Mouse (Mus musculus) forebrain, postnatal 0 days (tissue): ENCODE measurements at regions not wholly inside any gene's neighbourhood (a gene's known extent, or its start where the extent isn't known, plus 50 kb on each side); places are given as distances from the start of the nearest gene placed in this dataset.

ENCODE experiments used
- ATAC-seq: fragments of 200-750 bp; cut with Nextera tagmentation; 2 replicates; pipeline ENCODE4 v1.8.0; 2017; ENCODE audit warnings: mild to moderate bottlenecking, moderate library complexity
- DNase-seq: peaks from one replicate; pipeline ENCODE4 v3.0.0-alpha.2; 2015
- H3K27ac ChIP-seq: fragments of 300-500 bp; sonication (generic); 2 replicates; pipeline ENCODE4 v1.5.1; 2014; ENCODE audit warnings: low read depth, mild to moderate bottlenecking, antibody characterized with exemption, low read length, moderate library complexity, mixed read lengths
- H3K27me3 ChIP-seq: fragments of 300-500 bp; sonication (generic); 2 replicates; pipeline ENCODE4 v1.6.1; 2014; ENCODE audit warnings: mild to moderate bottlenecking, low read length, mixed read lengths; ENCODE audit not compliant: insufficient read depth
- H3K36me3 ChIP-seq: fragments of 300-500 bp; sonication (generic); 2 replicates; pipeline ENCODE4 v1.6.1; 2014; ENCODE audit warnings: mild to moderate bottlenecking, moderate library complexity; ENCODE audit not compliant: insufficient read depth
- H3K4me1 ChIP-seq: fragments of 300-500 bp; sonication (generic); 2 replicates; pipeline ENCODE4 v1.6.1; 2014; ENCODE audit warnings: antibody characterized with exemption; ENCODE audit not compliant: insufficient read depth
- H3K4me2 ChIP-seq: fragments of 300-500 bp; sonication (generic); 2 replicates; pipeline ENCODE4 v1.6.1; 2014; ENCODE audit warnings: low read depth, mild to moderate bottlenecking, moderate library complexity
- H3K4me3 ChIP-seq: fragments of 300-500 bp; sonication (generic); 2 replicates; pipeline ENCODE4 v1.5.1; 2014; ENCODE audit warnings: low read depth, low read length, mixed read lengths
- H3K9ac ChIP-seq: fragments of 300-500 bp; sonication (generic); 2 replicates; pipeline ENCODE4 v1.6.1; 2014; ENCODE audit warnings: mild to moderate bottlenecking
- H3K9me3 ChIP-seq: fragments of 300-500 bp; sonication (generic); 2 replicates; pipeline ENCODE4 v1.6.1; 2016; ENCODE audit warnings: low read length
- CTCF ChIP-seq: sonication (generic); IDR thresholded peaks from 2 replicates; pipeline ENCODE4 v1.5.1; 2016; ENCODE audit warnings: antibody characterized with exemption, control low read depth, low read depth
- WGBS: fragments of 180-500 bp; shearing (Covaris S2); extraction: QIAGEN DNeasy Blood & Tissue Kit; methylation state at CpG from one replicate; pipeline ENCODE4 v1.1.7; 2014; 5-methylcytosine and 5-hydroxymethylcytosine counted together

GRCm38 (mm10) chr2:48465483-48465882 lies 348.4 kb upstream of the Acvr2a start:
- Histone ChIP-seq H3K36me3 (no peaks in the 10 kb centered on the region), H3K9ac (no peak overlapping the region), H3K4me3 (no peak overlapping the region), H3K27ac (no peak overlapping the region), H3K9me3 (no peaks in the 10 kb centered on the region), H3K4me1 (no peaks in the 10 kb centered on the region), H3K27me3 (no peaks in the 10 kb centered on the region), H3K4me2 (no peak overlapping the region)
- ATAC-seq (no peak), DNase-seq (no peak)
- WGBS = 87% methylated on average over 4 of the region's 4 CpGs
- TF ChIP-seq CTCF = no peak

GRCm38 (mm10) chr2:48468895-48469294 lies 345.0 kb upstream of the Acvr2a start:
- DNase-seq = no peak
- Histone ChIP-seq H3K4me2 (no peak overlapping the region), H3K27me3 (no peaks in the 10 kb centered on the region), H3K4me1 (no peaks in the 10 kb centered on the region), H3K27ac (no peak overlapping the region), H3K9ac (no peak overlapping the region), H3K9me3 (no peaks in the 10 kb centered on the region), H3K36me3 (no peaks in the 10 kb centered on the region), H3K4me3 (no peak overlapping the region)
- ATAC-seq = no peak
- WGBS = 50% methylated on average over 4 of the region's 4 CpGs
- TF ChIP-seq CTCF = no peak

- DNase-seq (no peak), ATAC-seq (no peak)
- 57% methylated on average over 4 of the region's 4 CpGs for WGBS
- Histone ChIP-seq H3K4me1 (no peaks in the 10 kb centered on the region), H3K27me3 (no peaks in the 10 kb centered on the region), H3K9ac (no peak overlapping the region), H3K4me3 (no peak overlapping the region), H3K36me3 (no peaks in the 10 kb centered on the region), H3K9me3 (no peaks in the 10 kb centered on the region), H3K27ac (no peak overlapping the region), H3K4me2 (no peak overlapping the region)
- no peak for TF ChIP-seq CTCF
Measured at GRCm38 (mm10) chr2:48469357-48469756, 344.6 kb upstream of the Acvr2a start.

- no peak for TF ChIP-seq CTCF
Measured at GRCm38 (mm10) chr2:48473102-48473501, 340.8 kb upstream of the Acvr2a start.

GRCm38 (mm10) chr2:48474642-48475041 lies 339.3 kb upstream of the Acvr2a start:
- no peak overlapping the region for H3K27ac ChIP-seq
- ATAC-seq = no peak
- no peak for DNase-seq
- no peaks in the 10 kb centered on the region for H3K9me3 ChIP-seq
- no peak overlapping the region for H3K4me2 ChIP-seq
- TF ChIP-seq CTCF = no peak
- H3K9ac ChIP-seq = no peak overlapping the region
- WGBS = 89% methylated on average over 4 of the region's 4 CpGs
- H3K4me1 ChIP-seq = no peaks in the 10 kb centered on the region
- H3K36me3 ChIP-seq = no peaks in the 10 kb centered on the region
- no peak overlapping the region for H3K4me3 ChIP-seq
- H3K27me3 ChIP-seq = no peaks in the 10 kb centered on the region

More at GRCm38 (mm10) chr2:48473102-48473501, 340.8 kb upstream of the Acvr2a start:
- no peaks in the 10 kb centered on the region for H3K27me3 ChIP-seq
- H3K27ac ChIP-seq = no peak overlapping the region
- H3K9me3 ChIP-seq = no peaks in the 10 kb centered on the region
- H3K4me2 ChIP-seq = no peak overlapping the region
- H3K4me1 ChIP-seq = no peaks in the 10 kb centered on the region
- H3K4me3 ChIP-seq = no peak overlapping the region
- DNase-seq = no peak
- H3K9ac ChIP-seq = no peak overlapping the region
- 88% methylated on average over 3 of the region's 3 CpGs for WGBS
- no peak for ATAC-seq
- no peaks in the 10 kb centered on the region for H3K36me3 ChIP-seq

GRCm38 (mm10) chr2:48476777-48477176 lies 337.1 kb upstream of the Acvr2a start:
- Histone ChIP-seq H3K27me3 (no peaks in the 10 kb centered on the region), H3K9ac (no peak overlapping the region), H3K4me1 (no peaks in the 10 kb centered on the region), H3K4me2 (no peak overlapping the region), H3K4me3 (no peak overlapping the region), H3K27ac (no peak overlapping the region), H3K9me3 (no peaks in the 10 kb centered on the region), H3K36me3 (no peaks in the 10 kb centered on the region)
- 61% methylated on average over 3 of the region's 3 CpGs for WGBS
- no peak for DNase-seq
- no peak for TF ChIP-seq CTCF
- ATAC-seq = no peak

- Histone ChIP-seq H3K4me3 (no peak overlapping the region), H3K4me2 (no peak overlapping the region), H3K36me3 (no peaks in the 10 kb centered on the region), H3K27me3 (no peaks in the 10 kb centered on the region), H3K4me1 (no peaks in the 10 kb centered on the region), H3K9ac (no peak overlapping the region), H3K9me3 (no peaks in the 10 kb centered on the region), H3K27ac (no peak overlapping the region)
- TF ChIP-seq CTCF = no peak
- DNase-seq = no peak
- ATAC-seq = no peak
- WGBS = 50% methylated on average over 2 of the region's 2 CpGs
Measured at GRCm38 (mm10) chr2:48477336-48477735, 336.6 kb upstream of the Acvr2a start.

- DNase-seq (no peak), ATAC-seq (no peak)
- no peak overlapping the region for H3K9ac ChIP-seq
- no peak overlapping the region for H3K4me2 ChIP-seq
- no peaks in the 10 kb centered on the region for H3K4me1 ChIP-seq
- H3K27me3 ChIP-seq = no peaks in the 10 kb centered on the region
- TF ChIP-seq CTCF = no peak
- 93% methylated on average over 1 of the region's 1 CpGs for WGBS
- no peaks in the 10 kb centered on the region for H3K36me3 ChIP-seq
- no peak overlapping the region for H3K27ac ChIP-seq
- no peak overlapping the region for H3K4me3 ChIP-seq
- H3K9me3 ChIP-seq = no peaks in the 10 kb centered on the region
Measured at GRCm38 (mm10) chr2:48479601-48480000, 334.3 kb upstream of the Acvr2a start.
